Mouse (Mus musculus) lung, postnatal 0 days (tissue): Measurements from ENCODE around the gene Acp7. TPM values are rescaled to one million over a fixed set of nuclear protein-coding genes. Genes with fewer than 3 reads are reported as not detected.
"Not testable (repeated sequence)": the region's sequence is repeated elsewhere in the genome, so short reads cannot be mapped to it uniquely, and the experiment has no call there.

Experiments used
- ATAC-seq: fragments of 200-750 bp; cut with Nextera tagmentation; 2 replicates; pipeline ENCODE4 v1.8.0; 2017; ENCODE audit warnings: moderate library complexity
- DNase-seq: peaks from one replicate; pipeline ENCODE4 v3.0.0-alpha.2; 2016; ENCODE audit warnings: low spot score
- H3K27ac ChIP-seq: fragments of 300-500 bp; sonication (generic); 2 replicates; pipeline ENCODE4 v1.5.1; 2014; ENCODE audit warnings: antibody characterized with exemption, mild to moderate bottlenecking, low read length, mixed read lengths
- H3K27me3 ChIP-seq: fragments of 300-500 bp; sonication (generic); replicated peaks from 2 replicates; pipeline ENCODE4 v1.6.1; 2014; ENCODE audit warnings: low read length, mixed read lengths; ENCODE audit not compliant: insufficient read depth
- H3K36me3 ChIP-seq: fragments of 300-500 bp; sonication (generic); 2 replicates; pipeline ENCODE4 v1.6.1; 2014; ENCODE audit warnings: low read length, mixed read lengths; ENCODE audit not compliant: insufficient read depth
- H3K4me1 ChIP-seq: fragments of 300-500 bp; sonication (generic); 2 replicates; pipeline ENCODE4 v1.6.1; 2014; ENCODE audit warnings: antibody characterized with exemption, low read depth, low read length, mixed read lengths; ENCODE audit not compliant: insufficient read depth
- H3K4me2 ChIP-seq: fragments of 300-500 bp; sonication (generic); replicated peaks from 2 replicates; pipeline ENCODE4 v1.6.1; 2014; ENCODE audit warnings: low read depth, mild to moderate bottlenecking, low read length, moderate library complexity, mixed read lengths
- H3K4me3 ChIP-seq: fragments of 300-500 bp; sonication (generic); 2 replicates; pipeline ENCODE4 v1.5.1; 2014; ENCODE audit warnings: low read depth, low read length
- H3K9ac ChIP-seq: fragments of 300-500 bp; sonication (generic); replicated peaks from 2 replicates; pipeline ENCODE4 v1.6.1; 2014; ENCODE audit warnings: low read depth, mild to moderate bottlenecking
- H3K9me3 ChIP-seq: fragments of 300-500 bp; sonication (generic); 2 replicates; pipeline ENCODE4 v1.6.1; 2016; ENCODE audit warnings: low read length, mixed read lengths
- CTCF ChIP-seq: IDR thresholded peaks from 2 replicates; pipeline ENCODE4 v1.5.1; 2016; ENCODE audit warnings: antibody characterized with exemption, mild to moderate bottlenecking
- EP300 ChIP-seq: IDR thresholded peaks from 2 replicates; pipeline ENCODE4 v1.6.1; 2016; ENCODE audit warnings: antibody characterized with exemption, mild to moderate bottlenecking, control low read depth
- WGBS: fragments of 180-500 bp; shearing (Covaris S2); extraction: QIAGEN DNeasy Blood & Tissue Kit; methylation state at CpG from one replicate; pipeline ENCODE4 v1.1.7; 2014; 5-methylcytosine and 5-hydroxymethylcytosine counted together
- polyA plus RNA-seq: library from polyadenylated mRNA; unstranded; fragments of >200 nt; fragmentation: Nextera tagmentation; extraction: Ambion mirVana; gene quantifications from 2 replicates; pipeline ENCODE4 v1.2.1, GENCODE M21; 2015

The Acp7 gene
- polyA plus RNA-seq, 1 experiment from 2014 or later, result not detected

- 89% methylated on average over 8 of the region's 8 CpGs for WGBS
Observed at GRCm38 (mm10) chr7:28605951-28606350, 25.2 kb downstream of the Acp7 start.

GRCm38 (mm10) chr7:28603788-28604187, 27.3 kb downstream of the Acp7 start:
- not testable (repeated sequence) for H3K4me2 ChIP-seq, DNase-seq, H3K9ac ChIP-seq, H3K4me3 ChIP-seq, H3K4me1 ChIP-seq, H3K9me3 ChIP-seq, H3K27me3 ChIP-seq, ATAC-seq, H3K36me3 ChIP-seq, H3K27ac ChIP-seq
- peak; percentile 30; the same call in 1 of the 2 replicates for TF ChIP-seq CTCF
- WGBS, result 72% methylated on average over 2 of the region's 2 CpGs

More at GRCm38 (mm10) chr7:28605951-28606350, 25.2 kb downstream of the Acp7 start:
- Histone ChIP-seq H3K9ac (no peak overlapping the region), H3K4me2 (no peak overlapping the region), H3K9me3 (no peaks in the 10 kb centered on the region), H3K27ac (no peak overlapping the region), H3K4me1 (no peaks in the 10 kb centered on the region), H3K27me3 (no peaks in the 10 kb centered on the region), H3K36me3 (no peaks in the 10 kb centered on the region), H3K4me3 (no peak overlapping the region)
- TF ChIP-seq EP300, result no peak
- TF ChIP-seq CTCF, result no peak
- DNase-seq, result no peak
- no peak for ATAC-seq

DNA sequence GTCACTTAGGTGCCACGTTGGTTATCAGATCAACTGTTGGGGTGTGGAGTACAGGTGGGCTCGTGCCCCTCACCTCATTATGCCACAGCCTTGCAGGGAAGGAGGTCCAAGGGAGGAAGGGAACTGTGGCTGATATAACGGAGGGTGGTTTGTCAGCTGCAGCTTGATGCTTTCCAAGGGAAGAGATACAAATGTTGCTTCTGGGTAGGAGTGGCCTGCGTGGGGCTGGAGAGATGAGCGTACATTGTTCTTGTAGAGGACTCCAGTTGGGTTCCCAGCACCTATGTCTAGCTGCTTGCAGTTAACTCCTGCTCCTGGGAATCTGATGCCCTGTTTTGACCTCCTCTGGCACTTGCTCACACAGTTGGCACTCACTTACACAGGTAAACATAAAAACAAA, 28.0 kb downstream of the Acp7 start:
- no peak overlapping the region for H3K9ac ChIP-seq
- no peak for DNase-seq
- no peaks in the 10 kb centered on the region for H3K4me1 ChIP-seq
- no peak overlapping the region for H3K4me2 ChIP-seq
- no peaks in the 10 kb centered on the region for H3K9me3 ChIP-seq
- no peaks in the 10 kb centered on the region for H3K36me3 ChIP-seq
- 62% methylated on average over 5 of the region's 5 CpGs for WGBS
- no peak for ATAC-seq
- H3K27ac ChIP-seq, result no peak overlapping the region
- no peaks in the 10 kb centered on the region for H3K27me3 ChIP-seq
- H3K4me3 ChIP-seq, result no peak overlapping the region
- TF ChIP-seq CTCF, result no peak
- no peak for TF ChIP-seq EP300

DNA sequence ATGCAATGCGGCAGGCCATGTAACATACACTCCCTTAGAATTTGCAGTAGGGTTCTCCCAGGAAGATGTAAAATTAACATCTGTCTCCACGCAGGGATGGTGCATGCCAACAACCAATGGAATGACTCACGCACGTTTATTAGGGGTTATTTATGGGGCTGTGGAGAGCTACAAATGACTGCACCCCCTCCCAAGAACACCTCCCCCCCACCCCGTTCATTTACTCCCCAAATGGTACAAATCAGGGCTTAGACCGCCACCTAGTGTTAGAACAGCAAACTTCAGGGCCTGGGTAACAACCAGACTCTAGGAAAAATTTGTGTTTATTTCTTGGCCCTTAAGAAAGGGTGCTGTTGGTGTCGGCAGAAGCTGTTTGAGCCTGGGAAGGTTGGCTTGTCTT, 29.5 kb downstream of the Acp7 start:
- Histone ChIP-seq H3K9ac (no peak overlapping the region), H3K36me3 (no peaks in the 10 kb centered on the region), H3K4me3 (no peak overlapping the region), H3K4me2 (no peak overlapping the region), H3K27ac (no peak overlapping the region), H3K4me1 (no peaks in the 10 kb centered on the region), H3K9me3 (no peaks in the 10 kb centered on the region), H3K27me3 (no peaks in the 10 kb centered on the region)
- peak; percentile 55 for DNase-seq
- 20% methylated on average over 7 of the region's 7 CpGs for WGBS
- no peak for ATAC-seq
- TF ChIP-seq CTCF (peak; percentile 83), EP300 (no peak)

DNA sequence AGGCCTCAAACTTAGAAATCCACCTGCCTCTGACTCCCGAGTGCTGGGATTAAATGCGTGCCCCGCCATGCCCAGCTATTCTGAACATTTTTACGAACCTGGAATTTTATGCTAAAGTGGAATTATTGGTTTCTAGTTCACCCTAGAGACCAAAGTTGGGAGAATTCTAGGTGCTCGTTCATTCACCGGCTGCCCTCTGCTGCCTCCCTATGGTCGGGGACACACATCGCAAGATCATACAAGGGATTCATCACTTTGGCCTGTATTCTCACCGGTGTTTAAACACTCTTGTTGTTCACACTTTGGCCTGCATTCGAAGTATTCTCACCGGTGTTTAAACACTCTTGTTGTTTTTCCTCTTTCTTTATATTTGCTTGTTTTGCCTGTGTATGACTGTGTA, 30.1 kb downstream of the Acp7 start:
- DNase-seq, result peak; percentile 83
- no peak for ATAC-seq
- Histone ChIP-seq H3K36me3 (no peaks in the 10 kb centered on the region), H3K4me1 (peaks cover 5% of the 10 kb centered on the region; the same call in 1 of the 2 replicates), H3K9ac (no peak overlapping the region), H3K4me2 (no peak overlapping the region), H3K9me3 (no peaks in the 10 kb centered on the region), H3K27ac (no peak overlapping the region), H3K4me3 (no peak overlapping the region), H3K27me3 (no peaks in the 10 kb centered on the region)
- 6% methylated on average over 11 of the region's 11 CpGs for WGBS
- peak; percentile 95 for TF ChIP-seq CTCF
- no peak for TF ChIP-seq EP300

DNA sequence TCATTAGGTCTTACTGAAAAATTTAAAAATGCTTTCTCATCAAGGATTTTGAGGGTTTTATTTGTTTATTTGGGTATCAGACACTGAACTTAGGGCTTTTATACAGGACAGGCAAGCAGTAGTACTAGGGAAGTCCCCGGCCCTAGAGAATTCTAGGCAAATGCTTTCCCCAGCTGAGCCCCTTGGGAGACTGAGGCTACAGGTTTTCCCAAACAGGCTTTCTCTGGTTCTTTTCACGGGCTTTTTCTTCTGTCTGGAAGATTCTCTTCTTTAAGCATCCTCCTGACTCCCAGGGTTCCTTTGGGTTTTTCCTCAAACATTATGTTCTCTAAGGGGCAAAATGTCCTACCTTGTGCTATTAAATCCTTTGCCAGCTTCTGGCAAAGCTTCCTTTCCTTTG, 32.2 kb downstream of the Acp7 start:
- DNase-seq, result no peak
- 72% methylated on average over 2 of the region's 2 CpGs for WGBS
- H3K36me3 ChIP-seq, result no peaks in the 10 kb centered on the region
- no peak overlapping the region for H3K4me3 ChIP-seq
- no peak overlapping the region for H3K4me2 ChIP-seq
- no peaks in the 10 kb centered on the region for H3K9me3 ChIP-seq
- TF ChIP-seq CTCF (no peak), EP300 (no peak)
- no peaks in the 10 kb centered on the region for H3K27me3 ChIP-seq
- H3K9ac ChIP-seq, result no peak overlapping the region
- no peak overlapping the region for H3K27ac ChIP-seq
- peaks cover 9% of the 10 kb centered on the region; the same call in 1 of the 2 replicates for H3K4me1 ChIP-seq
- no peak for ATAC-seq
